Mouse (Mus musculus) adipocyte (in vitro differentiated cells): ENCODE data around the gene Mlc1.

ENCODE experiments used
- DNase-seq: peaks from one replicate; pipeline ENCODE4 v3.0.0-alpha.2; 2016; ENCODE audit warnings: low spot score

Gene Mlc1

GRCm38 (mm10) chr15:88937291-88937650 is 41.5 kb downstream of the Mlc1 start:
- no peak for DNase-seq

- DNase-seq = peak; percentile 41
These were observed 42.1 kb downstream of the Mlc1 start for GRCm38 (mm10) chr15:88936619-88937290.

- DNase-seq = no peak
These were observed 44.7 kb downstream of the Mlc1 start for GRCm38 (mm10) chr15:88934141-88934540.

- DNase-seq = no peak
These were observed 46.1 kb downstream of the Mlc1 start for GRCm38 (mm10) chr15:88932667-88933066.

- peak; percentile 93 for DNase-seq
These were observed 56.9 kb downstream of the Mlc1 start for GRCm38 (mm10) chr15:88921992-88922310.

GRCm38 (mm10) chr15:88921131-88921991 is 57.4 kb downstream of the Mlc1 start:
- DNase-seq = peak; percentile 93

- DNase-seq = no peak
These were observed 58.7 kb downstream of the Mlc1 start for GRCm38 (mm10) chr15:88920065-88920464.

- no peak for DNase-seq
These were observed 59.5 kb downstream of the Mlc1 start for GRCm38 (mm10) chr15:88919328-88919727.

- DNase-seq = no peak
These were observed 61.7 kb downstream of the Mlc1 start for GRCm38 (mm10) chr15:88917126-88917525.

- no peak for DNase-seq
These were observed 62.4 kb downstream of the Mlc1 start for GRCm38 (mm10) chr15:88916366-88916765.

GRCm38 (mm10) chr15:88915046-88915445 is 63.8 kb downstream of the Mlc1 start:
- DNase-seq = no peak

GRCm38 (mm10) chr15:88906347-88906746 is 72.5 kb downstream of the Mlc1 start:
- no peak for DNase-seq
